Mouse (Mus musculus): ENCODE data around the gene Cst13. TPM values are rescaled to one million over a fixed set of nuclear protein-coding genes. Genes with fewer than 3 reads are reported as not detected.

Gene Cst13
- polyA plus RNA-seq, 1 experiment: not detected

GRCm38 (mm10) chr2:148872860-148873259, 53.0 kb downstream of the Cst13 start:
- Histone ChIP-seq H3K4me1 (ENCODE audit: control insufficient read depth, insufficient read depth, low read length) (peaks cover 1% of the 10 kb centered on the region; the same call in 1 of the 2 replicates), H3K27ac (ENCODE audit: insufficient read depth, low read length) (peak overlapping the region; percentile 91), H3K4me3 (ENCODE audit: insufficient read depth, low read length) (peak overlapping the region; percentile 89)
- TF ChIP-seq POLR2A (IDR thresholded peaks at IDR 0.05; ENCODE audit: extremely low read depth, insufficient read depth, low read length) (no peak), CTCF (IDR thresholded peaks at IDR 0.05; ENCODE audit: extremely low read depth, insufficient read depth, low read length) (no peak)

- Histone ChIP-seq H3K4me3 (ENCODE audit: insufficient read depth, low read length) (peak overlapping the region; percentile 89), H3K27ac (ENCODE audit: insufficient read depth, low read length) (peak overlapping the region; percentile 91), H3K4me1 (ENCODE audit: control insufficient read depth, insufficient read depth, low read length) (peaks cover 1% of the 10 kb centered on the region; the same call in 1 of the 2 replicates)
- TF ChIP-seq CTCF (IDR thresholded peaks at IDR 0.05; ENCODE audit: extremely low read depth, insufficient read depth, low read length): no peak
- no peak for TF ChIP-seq POLR2A (IDR thresholded peaks at IDR 0.05; ENCODE audit: extremely low read depth, insufficient read depth, low read length)
Measured at GRCm38 (mm10) chr2:148874224-148874616, 54.3 kb downstream of the Cst13 start.

DNA sequence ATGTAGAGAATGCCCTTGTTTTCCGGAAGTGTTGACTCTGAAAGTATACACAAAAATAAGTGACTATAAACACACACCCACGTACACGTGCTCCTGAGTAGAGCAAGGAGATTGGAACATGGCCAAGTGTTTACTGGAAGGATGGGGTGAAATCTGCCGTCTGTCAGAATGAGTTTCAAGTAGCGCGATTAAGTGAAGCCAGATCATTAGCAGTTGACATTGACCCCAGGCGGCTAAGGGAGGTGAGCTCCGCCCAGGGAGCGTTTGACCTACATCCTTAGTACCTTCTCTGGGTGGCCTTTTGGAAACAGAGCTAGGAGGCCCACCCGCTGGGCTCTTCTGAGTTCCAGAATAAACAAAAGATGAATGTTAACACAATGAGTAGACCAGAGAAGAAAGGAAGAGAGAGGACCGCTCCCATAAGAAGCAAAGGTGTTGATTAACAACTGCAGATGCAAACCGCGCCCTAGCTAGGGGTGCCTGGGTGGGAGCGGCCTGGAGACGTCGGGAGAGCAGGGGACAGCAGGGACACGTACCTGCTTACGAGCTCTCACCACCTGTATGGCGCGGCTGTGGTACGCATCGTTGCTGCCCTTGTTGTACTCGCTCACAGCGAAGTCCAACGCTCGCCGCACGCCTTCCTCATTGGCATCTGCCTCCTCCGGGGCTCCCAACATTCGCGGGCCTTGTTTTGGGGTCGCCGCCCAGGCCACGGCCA, 54.9 kb downstream of the Cst13 start:
- TF ChIP-seq POLR2A (IDR thresholded peaks at IDR 0.05; ENCODE audit: extremely low read depth, insufficient read depth, low read length) (no peak), CTCF (IDR thresholded peaks at IDR 0.05; ENCODE audit: extremely low read depth, insufficient read depth, low read length) (no peak)
- Histone ChIP-seq H3K4me3 (ENCODE audit: insufficient read depth, low read length) (peak overlapping the region; percentile 89), H3K4me1 (ENCODE audit: control insufficient read depth, insufficient read depth, low read length) (peaks cover 1% of the 10 kb centered on the region; the same call in 1 of the 2 replicates), H3K27ac (ENCODE audit: insufficient read depth, low read length) (peak overlapping the region; percentile 91)

- TF ChIP-seq CTCF (IDR thresholded peaks at IDR 0.05; ENCODE audit: extremely low read depth, insufficient read depth, low read length) (no peak), POLR2A (IDR thresholded peaks at IDR 0.05; ENCODE audit: extremely low read depth, insufficient read depth, low read length) (peak; percentile 93)
- Histone ChIP-seq H3K4me3 (ENCODE audit: insufficient read depth, low read length) (peak within 1 kb of the TSS; percentile 89), H3K4me1 (ENCODE audit: control insufficient read depth, insufficient read depth, low read length) (peaks cover 1% of the 10 kb centered on the region; the same call in 1 of the 2 replicates), H3K27ac (ENCODE audit: insufficient read depth, low read length) (peak within 1 kb of the TSS; percentile 91)
Measured at GRCm38 (mm10) chr2:148875335-148875811, 55.5 kb downstream of the Cst13 start, which contains the start of gene Cst3. Gene Cst3 (minus strand): TSS chr2:148875692.

GRCm38 (mm10) chr2:148877016-148877770, 57.3 kb downstream of the Cst13 start:
- H3K27ac ChIP-seq (ENCODE audit: insufficient read depth, low read length): peak overlapping the region; percentile 51; the same call in 1 of the 2 replicates
- no peak overlapping the region for H3K4me3 ChIP-seq (ENCODE audit: insufficient read depth, low read length)
- TF ChIP-seq POLR2A (IDR thresholded peaks at IDR 0.05; ENCODE audit: extremely low read depth, insufficient read depth, low read length) (no peak), CTCF (IDR thresholded peaks at IDR 0.05; ENCODE audit: extremely low read depth, insufficient read depth, low read length) (no peak)
- peaks cover 1% of the 10 kb centered on the region; the same call in 1 of the 2 replicates for H3K4me1 ChIP-seq (ENCODE audit: control insufficient read depth, insufficient read depth, low read length)

DNA sequence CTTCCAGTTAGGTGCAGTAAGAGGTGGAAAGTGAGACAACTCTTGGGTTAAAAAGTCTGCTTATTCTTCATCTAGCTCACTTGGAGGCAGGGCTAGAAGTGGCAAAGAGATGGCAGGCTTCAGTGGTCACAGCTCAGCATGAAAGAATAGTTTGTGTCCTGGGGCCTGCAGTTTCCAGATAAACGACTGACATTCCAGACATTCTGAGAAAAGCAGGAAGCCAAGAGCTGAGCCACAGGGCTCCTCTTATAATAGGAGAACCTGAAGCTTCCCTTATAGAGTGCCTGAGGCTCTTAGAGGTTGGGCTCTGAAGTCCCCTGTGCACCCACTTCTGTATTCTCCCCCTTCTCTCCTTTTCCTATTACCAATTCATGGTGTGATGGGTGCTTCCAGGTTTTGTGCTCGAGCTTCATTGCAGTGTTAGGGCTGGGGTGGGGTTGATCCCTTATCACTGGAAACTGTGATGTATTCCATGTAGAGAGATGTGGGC, 58.8 kb downstream of the Cst13 start:
- no peak overlapping the region for H3K4me3 ChIP-seq (ENCODE audit: insufficient read depth, low read length)
- TF ChIP-seq CTCF (IDR thresholded peaks at IDR 0.05; ENCODE audit: extremely low read depth, insufficient read depth, low read length) (no peak), POLR2A (IDR thresholded peaks at IDR 0.05; ENCODE audit: extremely low read depth, insufficient read depth, low read length) (no peak)
- no peaks in the 10 kb centered on the region; the same call in 1 of the 2 replicates for H3K4me1 ChIP-seq (ENCODE audit: control insufficient read depth, insufficient read depth, low read length)
- H3K27ac ChIP-seq (ENCODE audit: insufficient read depth, low read length): peak overlapping the region; percentile 82

DNA sequence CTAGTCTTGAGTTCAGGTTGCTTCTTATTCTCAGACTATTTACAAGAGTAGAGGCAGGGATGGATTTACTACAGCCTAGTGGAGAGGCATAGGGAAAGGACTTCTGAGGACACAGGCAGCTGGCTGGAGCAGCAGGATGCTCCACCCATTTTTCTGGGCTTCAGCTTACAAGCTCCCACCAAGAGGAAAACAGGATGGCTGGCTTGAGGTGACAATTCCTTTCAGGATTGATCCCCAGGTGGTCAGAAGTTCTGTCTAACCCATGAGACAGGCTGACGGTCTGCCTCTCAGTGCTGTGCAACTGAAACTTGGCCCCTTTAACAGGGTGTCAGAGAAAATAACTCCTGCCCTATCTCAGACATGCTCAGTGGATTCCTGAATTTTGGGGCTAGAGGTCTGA, 59.3 kb downstream of the Cst13 start:
- H3K4me3 ChIP-seq (ENCODE audit: insufficient read depth, low read length): no peak overlapping the region
- H3K27ac ChIP-seq (ENCODE audit: insufficient read depth, low read length): peak overlapping the region; percentile 93
- TF ChIP-seq CTCF (IDR thresholded peaks at IDR 0.05; ENCODE audit: extremely low read depth, insufficient read depth, low read length) (no peak), POLR2A (IDR thresholded peaks at IDR 0.05; ENCODE audit: extremely low read depth, insufficient read depth, low read length) (no peak)
- H3K4me1 ChIP-seq (ENCODE audit: control insufficient read depth, insufficient read depth, low read length): no peaks in the 10 kb centered on the region; the same call in 1 of the 2 replicates

Other genes starting within 250 kb of the Cst13 start
- 22.1 and 22.9 TPM in 2 replicates for gene Nxt1, start 147.5 kb upstream of the Cst13 start, polyA plus RNA-seq (2012; rRNA removed)
- gene Gzf1, start 139.1 kb upstream of the Cst13 start, polyA plus RNA-seq (2012; rRNA removed): 17.5 and 17.6 TPM in 2 replicates
- gene Napb, start 87.6 kb upstream of the Cst13 start, polyA plus RNA-seq (2012; rRNA removed): 219 and 222 TPM in 2 replicates
- gene Cstl1, start 69.7 kb upstream of the Cst13 start, polyA plus RNA-seq (2012; rRNA removed): 0.40 and 0.70 TPM in 2 replicates
- not detected in 2 replicates for gene Cst11, start 48.6 kb upstream of the Cst13 start, polyA plus RNA-seq (2012; rRNA removed)
- not detected in 2 replicates for gene 8030411F24Rik, start 38.1 kb upstream of the Cst13 start, polyA plus RNA-seq (2012; rRNA removed)
- gene Cst12, start 30.7 kb upstream of the Cst13 start, polyA plus RNA-seq (2012; rRNA removed): not detected in 2 replicates
- gene Cst8, start 21.3 kb upstream of the Cst13 start, polyA plus RNA-seq (2012; rRNA removed): not detected in 2 replicates
- gene Cst9, start 15.1 kb downstream of the Cst13 start, polyA plus RNA-seq (2012; rRNA removed): not detected in 2 replicates
- not detected in 2 replicates for gene 9230104L09Rik, start 45.0 kb downstream of the Cst13 start, polyA plus RNA-seq (2012; rRNA removed)
- 4,891 and 5,493 TPM in 2 replicates for gene Cst3, start 55.6 kb downstream of the Cst13 start, polyA plus RNA-seq (2012; rRNA removed)
- gene Gm1330, start 183.2 kb downstream of the Cst13 start, polyA plus RNA-seq (2012; rRNA removed): not detected in 2 replicates
- gene Gm10750, start 197.2 kb downstream of the Cst13 start, polyA plus RNA-seq (2012; rRNA removed): not detected in 2 replicates